Mouse (Mus musculus): ENCODE results near the gene Dnah7c. TPM values are rescaled to one million over a fixed set of nuclear protein-coding genes. Genes with fewer than 3 reads are reported as not detected.

Gene Dnah7c
- total RNA-seq (2023) = not detected

GRCm38 (mm10) chr1:46425137-46425925 lies at the start of gene Dnah7c:
Gene Dnah7c, plus strand, starts transcription at chr1:46425592.

